Mouse (Mus musculus) megakaryocyte, embryonic 14.5 days (primary cell): ENCODE measurements around the gene Haus2. TPM values are rescaled to one million over a fixed set of nuclear protein-coding genes. Genes with fewer than 3 reads are reported as not detected.

Experiments used
- H3K27me3 ChIP-seq: replicated peaks from 2 replicates; pipeline ENCODE3; 2012; ENCODE audit warnings: inconsistent platforms
- H3K36me3 ChIP-seq: replicated peaks from 2 replicates; pipeline ENCODE3; 2012; ENCODE audit warnings: low read length, inconsistent platforms, mixed read lengths
- H3K4me1 ChIP-seq: 2 replicates; pipeline ENCODE4 v1.6.1; 2012; ENCODE audit warnings: inconsistent platforms
- H3K4me3 ChIP-seq: replicated peaks from 2 replicates; pipeline ENCODE3; 2012; ENCODE audit warnings: moderate library complexity, mild to moderate bottlenecking, inconsistent platforms
- H3K9me3 ChIP-seq: 2 replicates; pipeline ENCODE4 v1.6.1; 2012; ENCODE audit warnings: inconsistent platforms
- FLI1 ChIP-seq: IDR thresholded peaks from 2 replicates; pipeline ENCODE4 v1.6.1; 2012; ENCODE audit warnings: low read length, inconsistent platforms, mixed read lengths
- GATA1 ChIP-seq: IDR thresholded peaks from 3 replicates; pipeline ENCODE4 v1.6.1; 2012; ENCODE audit warnings: mixed read lengths, low read length, inconsistent platforms, borderline replicate concordance
- polyA plus RNA-seq: library from polyadenylated mRNA; stranded (reverse); fragments of >175 nt; gene quantifications from 2 replicates; pipeline ENCODE4 v1.2.3, GENCODE M21; 2012; ENCODE audit warnings: low replicate concordance; ENCODE audit not compliant: insufficient read depth

The Haus2 gene
- polyA plus RNA-seq, 1 experiment: 0.89 TPM

- Histone ChIP-seq H3K27me3 (peaks cover 4% of the 10 kb centered on the region), H3K9me3 (no peaks in the 10 kb centered on the region), H3K4me3 (no peak overlapping the region), H3K4me1 (peaks cover 59% of the 10 kb centered on the region), H3K36me3 (peaks cover 7% of the 10 kb centered on the region)
- TF ChIP-seq FLI1: no peak
- TF ChIP-seq GATA1: no peak
Measured at GRCm38 (mm10) chr2:120663491-120664154, 54.4 kb downstream of the Haus2 start.

- peaks cover 7% of the 10 kb centered on the region for H3K36me3 ChIP-seq
- no peaks in the 10 kb centered on the region for H3K9me3 ChIP-seq
- peaks cover 4% of the 10 kb centered on the region for H3K27me3 ChIP-seq
- H3K4me1 ChIP-seq: peaks cover 32% of the 10 kb centered on the region
- H3K4me3 ChIP-seq: no peak overlapping the region
- TF ChIP-seq GATA1 (no peak), FLI1 (no peak)
Measured at GRCm38 (mm10) chr2:120667446-120667845, 58.3 kb downstream of the Haus2 start.

DNA sequence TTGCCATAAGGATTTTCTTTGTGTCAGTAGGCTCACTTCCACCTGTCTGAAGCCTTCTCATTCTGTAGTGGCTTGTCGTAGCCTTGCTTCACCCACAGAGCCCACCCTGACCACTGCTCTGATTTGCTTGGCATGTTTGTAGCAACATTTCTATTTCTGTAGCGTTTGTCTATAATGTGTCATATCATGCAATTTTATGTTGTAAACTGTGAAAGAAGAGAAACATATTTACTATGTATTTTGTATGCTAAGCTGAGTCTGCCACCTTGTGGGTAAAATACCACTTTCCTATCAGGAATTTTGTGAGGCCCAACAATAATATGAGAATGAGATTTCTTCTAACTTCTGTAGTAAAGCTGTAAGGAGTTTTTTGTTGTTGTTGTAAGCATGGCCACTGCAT lies 61.1 kb downstream of the Haus2 start:
- Histone ChIP-seq H3K4me1 (peaks cover 26% of the 10 kb centered on the region), H3K4me3 (no peak overlapping the region), H3K27me3 (peaks cover 2% of the 10 kb centered on the region), H3K36me3 (peaks cover 7% of the 10 kb centered on the region), H3K9me3 (no peaks in the 10 kb centered on the region)
- TF ChIP-seq FLI1: no peak
- no peak for TF ChIP-seq GATA1

Other genes with a start within 250 kb of the Haus2 start
- 0.86 TPM in 1 of 2 replicates, not detected in the other for gene Ganc, start 205.5 kb upstream of the Haus2 start, polyA plus RNA-seq
- 0.91 TPM in 1 of 2 replicates, not detected in the other for gene Tmem87a, start 205.3 kb upstream of the Haus2 start, polyA plus RNA-seq
- 9.7 and 29.4 TPM in 2 replicates for gene Capn3, start 153.4 kb upstream of the Haus2 start, polyA plus RNA-seq
- gene Zfp106, start 45.5 kb upstream of the Haus2 start, polyA plus RNA-seq: 1.5 and 7.7 TPM in 2 replicates
- 4.7 and 18.1 TPM in 2 replicates for gene Snap23, start 41.7 kb upstream of the Haus2 start, polyA plus RNA-seq
- gene Lrrc57, start 137 bp downstream of the Haus2 start, polyA plus RNA-seq: 2.1 TPM in 1 of 2 replicates, not detected in the other
- gene Stard9, start 19.7 kb downstream of the Haus2 start, polyA plus RNA-seq: 0.30 TPM in 1 of 2 replicates, not detected in the other
- gene Cdan1, start 240.7 kb downstream of the Haus2 start, polyA plus RNA-seq: 7.8 and 19.7 TPM in 2 replicates
- 1.5 TPM in 1 of 2 replicates, not detected in the other for gene Ttbk2, start 241.2 kb downstream of the Haus2 start, polyA plus RNA-seq